Comparison of ENCODE assay signal across 13 mouse cellular contexts in genomic region chr1:152798125-152798524, GRCm38 (mm10). TPM values are rescaled to one million over a fixed set of nuclear protein-coding genes. Genes with fewer than 3 reads are reported as not detected.
DNase-seq lines count a peak whose midpoint lies in the region; ATAC-seq lines count a peak whose summit lies in the region.
"Had no signal": no experiment of that assay in that cellular context is flagged by ENCODE, and none has a peak within 500 bp of the region (broad histone marks: within the 10 kb centered on the region; RNA-seq: fewer than 3 reads in every experiment).

No protein-coding gene starts in this region.

- no peak for ATAC-seq in embryonic facial prominence, embryonic 11.5 days (replicated peaks; ENCODE audit: insufficient number of reproducible peaks, low FRiP score, low TSS enrichment, low read depth)
- no peak for ATAC-seq in midbrain, embryonic 11.5 days (ENCODE audit: low FRiP score)
- ATAC-seq in midbrain, embryonic 16.5 days, result no peak
- ATAC-seq in liver, embryonic 12.5 days, result peak; percentile 16; the same call in 1 of the 2 replicates
- no peak for ATAC-seq in hindbrain, embryonic 11.5 days (ENCODE audit: low FRiP score)
- ATAC-seq in CD4-positive, CD25-positive, alpha-beta regulatory T cell, adult 4 months, result no peak

- H3K36me3 ChIP-seq in embryonic facial prominence, embryonic 11.5 days (replicated peaks; ENCODE audit: control insufficient read depth, insufficient read depth, low read depth, low read length), result no peaks in the 10 kb centered on the region
- no peaks in the 10 kb centered on the region for H3K36me3 ChIP-seq in embryonic facial prominence, embryonic 10.5 days (replicated peaks)
- H3K36me3 ChIP-seq in midbrain, embryonic 11.5 days (ENCODE audit: control insufficient read depth, insufficient read depth, low read length), result no peaks in the 10 kb centered on the region
- no peaks in the 10 kb centered on the region for H3K36me3 ChIP-seq in midbrain, embryonic 16.5 days (ENCODE audit: control insufficient read depth, insufficient read depth, low read length)
- no peaks in the 10 kb centered on the region for H3K36me3 ChIP-seq in liver, embryonic 12.5 days
- H3K36me3 ChIP-seq in hindbrain, embryonic 11.5 days (ENCODE audit: control insufficient read depth, insufficient read depth, low read length), result no peaks in the 10 kb centered on the region
- H3K36me3 ChIP-seq: midbrain, embryonic 12.5 days had no signal

- H3K27me3 ChIP-seq in embryonic facial prominence, embryonic 11.5 days (ENCODE audit: control insufficient read depth, insufficient read depth, low read length), result no peaks in the 10 kb centered on the region
- no peaks in the 10 kb centered on the region for H3K27me3 ChIP-seq in embryonic facial prominence, embryonic 10.5 days (replicated peaks; ENCODE audit: low read depth, poor library complexity, severe bottlenecking)
- H3K27me3 ChIP-seq in midbrain, embryonic 11.5 days (ENCODE audit: control insufficient read depth, insufficient read depth, low read length), result no peaks in the 10 kb centered on the region
- no peaks in the 10 kb centered on the region for H3K27me3 ChIP-seq in midbrain, embryonic 16.5 days (ENCODE audit: control insufficient read depth, insufficient read depth, low read depth, low read length)
- no peaks in the 10 kb centered on the region for H3K27me3 ChIP-seq in liver, embryonic 12.5 days (replicated peaks)
- no peaks in the 10 kb centered on the region for H3K27me3 ChIP-seq in hindbrain, embryonic 11.5 days (ENCODE audit: control insufficient read depth, insufficient read depth, low read length)
- H3K27me3 ChIP-seq: midbrain, embryonic 12.5 days had no signal

- peak; percentile 11 for DNase-seq in embryonic facial prominence, embryonic 11.5 days (ENCODE audit: low spot score)
- no peak for DNase-seq in embryonic facial prominence, embryonic 10.5 days (ENCODE audit: low spot score)
- peak; percentile 39 for DNase-seq in midbrain, embryonic 11.5 days (ENCODE audit: low spot score, missing footprints)
- peak; percentile 56 for DNase-seq in skeletal muscle tissue, adult 2 months (ENCODE audit: low read depth, low spot score)
- no peak for DNase-seq in hindbrain, embryonic 11.5 days (ENCODE audit: low spot score)
- DNase-seq: cerebellum, adult 18-20 months; gastrocnemius, postnatal 14 days; kidney, adult 18-20 months had no signal

- no peak overlapping the region for H3K27ac ChIP-seq in embryonic facial prominence, embryonic 11.5 days (replicated peaks; ENCODE audit: low read depth, low read length)
- no peak overlapping the region for H3K27ac ChIP-seq in embryonic facial prominence, embryonic 10.5 days (replicated peaks)
- no peak overlapping the region for H3K27ac ChIP-seq in midbrain, embryonic 11.5 days (ENCODE audit: low read depth, low read length)
- no peak overlapping the region for H3K27ac ChIP-seq in midbrain, embryonic 16.5 days (ENCODE audit: low read length)
- no peak overlapping the region for H3K27ac ChIP-seq in liver, embryonic 12.5 days
- H3K27ac ChIP-seq in hindbrain, embryonic 11.5 days (ENCODE audit: low read depth, low read length), result no peak overlapping the region
- H3K27ac ChIP-seq: midbrain, embryonic 12.5 days had no signal

- H3K9ac ChIP-seq in embryonic facial prominence, embryonic 11.5 days (replicated peaks; ENCODE audit: low read length), result no peak overlapping the region
- H3K9ac ChIP-seq in midbrain, embryonic 11.5 days (ENCODE audit: low read length), result no peak overlapping the region
- no peak overlapping the region for H3K9ac ChIP-seq in midbrain, embryonic 16.5 days (ENCODE audit: low read depth, low read length)
- no peak overlapping the region for H3K9ac ChIP-seq in liver, embryonic 12.5 days
- H3K9ac ChIP-seq in hindbrain, embryonic 11.5 days (ENCODE audit: low read depth, low read length), result no peak overlapping the region
- H3K9ac ChIP-seq: midbrain, embryonic 12.5 days had no signal

- no peak overlapping the region for H3K4me3 ChIP-seq in embryonic facial prominence, embryonic 11.5 days (ENCODE audit: low read depth, low read length)
- no peak overlapping the region for H3K4me3 ChIP-seq in embryonic facial prominence, embryonic 10.5 days
- H3K4me3 ChIP-seq in midbrain, embryonic 11.5 days (ENCODE audit: low read depth, low read length), result no peak overlapping the region
- H3K4me3 ChIP-seq in midbrain, embryonic 16.5 days (ENCODE audit: low read depth, low read length), result no peak overlapping the region
- H3K4me3 ChIP-seq in liver, embryonic 12.5 days, result no peak overlapping the region
- H3K4me3 ChIP-seq in hindbrain, embryonic 11.5 days (ENCODE audit: low read depth, low read length), result no peak overlapping the region
- H3K4me3 ChIP-seq: midbrain, embryonic 12.5 days had no signal

- no peak overlapping the region for H3K4me2 ChIP-seq in embryonic facial prominence, embryonic 11.5 days (ENCODE audit: low read depth, low read length)
- H3K4me2 ChIP-seq in midbrain, embryonic 11.5 days, result no peak overlapping the region
- no peak overlapping the region for H3K4me2 ChIP-seq in midbrain, embryonic 16.5 days (ENCODE audit: low read length)
- no peak overlapping the region for H3K4me2 ChIP-seq in liver, embryonic 12.5 days
- no peak overlapping the region for H3K4me2 ChIP-seq in hindbrain, embryonic 11.5 days (replicated peaks; ENCODE audit: low read depth, low read length)
- H3K4me2 ChIP-seq: midbrain, embryonic 12.5 days had no signal

- H3K9me3 ChIP-seq in embryonic facial prominence, embryonic 11.5 days (replicated peaks; ENCODE audit: control insufficient read depth, low read length), result no peaks in the 10 kb centered on the region
- no peaks in the 10 kb centered on the region for H3K9me3 ChIP-seq in embryonic facial prominence, embryonic 10.5 days
- H3K9me3 ChIP-seq in midbrain, embryonic 11.5 days (ENCODE audit: control insufficient read depth, low read length), result no peaks in the 10 kb centered on the region
- no peaks in the 10 kb centered on the region for H3K9me3 ChIP-seq in midbrain, embryonic 16.5 days (replicated peaks; ENCODE audit: control insufficient read depth, low read length, poor library complexity, severe bottlenecking)
- H3K9me3 ChIP-seq in liver, embryonic 12.5 days (replicated peaks), result no peaks in the 10 kb centered on the region
- no peaks in the 10 kb centered on the region for H3K9me3 ChIP-seq in hindbrain, embryonic 11.5 days (ENCODE audit: control insufficient read depth, low read length)
- H3K9me3 ChIP-seq: midbrain, embryonic 12.5 days had no signal

- WGBS in embryonic facial prominence, embryonic 11.5 days, result 68% methylated on average over 9 of the region's 9 CpGs
- 67% methylated on average over 9 of the region's 9 CpGs for WGBS in embryonic facial prominence, embryonic 10.5 days
- WGBS in midbrain, embryonic 11.5 days, result 80% methylated on average over 9 of the region's 9 CpGs
- 89% methylated on average over 9 of the region's 9 CpGs for WGBS in midbrain, embryonic 16.5 days
- WGBS in liver, embryonic 12.5 days (ENCODE audit: insufficient replicate concordance), result 18% methylated on average over 9 of the region's 9 CpGs
- 75% methylated on average over 9 of the region's 9 CpGs for WGBS in hindbrain, embryonic 11.5 days

- H3K4me1 ChIP-seq in embryonic facial prominence, embryonic 11.5 days (ENCODE audit: control insufficient read depth, insufficient read depth, low read length), result no peaks in the 10 kb centered on the region
- H3K4me1 ChIP-seq in embryonic facial prominence, embryonic 10.5 days, result peaks cover 29% of the 10 kb centered on the region
- H3K4me1 ChIP-seq in midbrain, embryonic 11.5 days (ENCODE audit: control insufficient read depth, insufficient read depth, low read length), result peaks cover 5% of the 10 kb centered on the region; the same call in 1 of the 2 replicates
- 0 out of 2 replicates have a peak, but pooled peaks cover 3% of the 10 kb centered on the region for H3K4me1 ChIP-seq in midbrain, embryonic 16.5 days (ENCODE audit: control insufficient read depth, insufficient read depth, low read length)
- peaks cover 24% of the 10 kb centered on the region for H3K4me1 ChIP-seq in liver, embryonic 12.5 days
- H3K4me1 ChIP-seq in hindbrain, embryonic 11.5 days (replicated peaks; ENCODE audit: control insufficient read depth, insufficient read depth, low read length), result 0 out of 2 replicates have a peak, but pooled peaks cover 7% of the 10 kb centered on the region

RNA-seq across cellular contexts. Expression of gene Ncf2, which starts 1.9 kb away (rescaled TPM):
- 2.5 and 2.6 TPM in 2 replicates for polyA plus RNA-seq in embryonic facial prominence, embryonic 11.5 days (2014; fragmentation: Nextera tagmentation; extraction: Ambion mirVana)
- 2.2 and 2.6 TPM in 2 replicates for polyA plus RNA-seq in embryonic facial prominence, embryonic 10.5 days (2016; fragmentation: Nextera tagmentation; extraction: Ambion mirVana)
- polyA plus RNA-seq in midbrain, embryonic 11.5 days (2014; fragmentation: Nextera tagmentation; extraction: Ambion mirVana), result 2.6 and 3.3 TPM in 2 replicates
- 1.9 and 2.3 TPM in 2 replicates for polyA plus RNA-seq in midbrain, embryonic 16.5 days (2015; fragmentation: Nextera tagmentation; extraction: Ambion mirVana)
- polyA plus RNA-seq in liver, embryonic 12.5 days (2016; fragmentation: Nextera tagmentation; extraction: Ambion mirVana), result 9.5 and 11.1 TPM in 2 replicates
- polyA plus RNA-seq in hindbrain, embryonic 11.5 days (2014; fragmentation: Nextera tagmentation; extraction: Ambion mirVana), result 3.4 and 5.0 TPM in 2 replicates
- polyA plus RNA-seq in CD4-positive, CD25-positive, alpha-beta regulatory T cell, adult 4 months (2017; shearing (Covaris generic)), result 1 to 10 TPM; 2.9 to 6.9 TPM

RNA-seq across cellular contexts. Expression of gene Arpc5, which starts 31.8 kb away (rescaled TPM):
- 255 and 257 TPM in 2 replicates for polyA plus RNA-seq in embryonic facial prominence, embryonic 11.5 days (2014; fragmentation: Nextera tagmentation; extraction: Ambion mirVana)
- 198 and 199 TPM in 2 replicates for polyA plus RNA-seq in embryonic facial prominence, embryonic 10.5 days (2016; fragmentation: Nextera tagmentation; extraction: Ambion mirVana)
- 284 and 314 TPM in 2 replicates for polyA plus RNA-seq in midbrain, embryonic 11.5 days (2014; fragmentation: Nextera tagmentation; extraction: Ambion mirVana)
- 380 and 393 TPM in 2 replicates for polyA plus RNA-seq in midbrain, embryonic 16.5 days (2015; fragmentation: Nextera tagmentation; extraction: Ambion mirVana)
- 188 and 197 TPM in 2 replicates for polyA plus RNA-seq in liver, embryonic 12.5 days (2016; fragmentation: Nextera tagmentation; extraction: Ambion mirVana)
- 339 and 340 TPM in 2 replicates for polyA plus RNA-seq in hindbrain, embryonic 11.5 days (2014; fragmentation: Nextera tagmentation; extraction: Ambion mirVana)
- polyA plus RNA-seq in CD4-positive, CD25-positive, alpha-beta regulatory T cell, adult 4 months (2017; shearing (Covaris generic)), result 100 to 1,000 TPM; 479 to 556 TPM

RNA-seq across cellular contexts. Expression of gene Rgl1, which starts 32.0 kb away (rescaled TPM):
- polyA plus RNA-seq in embryonic facial prominence, embryonic 11.5 days (2014; fragmentation: Nextera tagmentation; extraction: Ambion mirVana), result 26.0 and 28.0 TPM in 2 replicates
- 28.0 and 30.8 TPM in 2 replicates for polyA plus RNA-seq in embryonic facial prominence, embryonic 10.5 days (2016; fragmentation: Nextera tagmentation; extraction: Ambion mirVana)
- 23.2 and 24.0 TPM in 2 replicates for polyA plus RNA-seq in midbrain, embryonic 11.5 days (2014; fragmentation: Nextera tagmentation; extraction: Ambion mirVana)
- 13.3 and 13.9 TPM in 2 replicates for polyA plus RNA-seq in midbrain, embryonic 16.5 days (2015; fragmentation: Nextera tagmentation; extraction: Ambion mirVana)
- polyA plus RNA-seq in liver, embryonic 12.5 days (2016; fragmentation: Nextera tagmentation; extraction: Ambion mirVana), result 12.5 and 15.6 TPM in 2 replicates
- polyA plus RNA-seq in hindbrain, embryonic 11.5 days (2014; fragmentation: Nextera tagmentation; extraction: Ambion mirVana), result 26.6 and 27.5 TPM in 2 replicates
- polyA plus RNA-seq in CD4-positive, CD25-positive, alpha-beta regulatory T cell, adult 4 months (2017; shearing (Covaris generic)), result under 1 TPM; 0.09 to 0.19 TPM

RNA-seq across cellular contexts. Expression of gene Apobec4, which starts 47.8 kb away (rescaled TPM):
- polyA plus RNA-seq in embryonic facial prominence, embryonic 11.5 days (2014; fragmentation: Nextera tagmentation; extraction: Ambion mirVana), result not detected in 2 replicates
- polyA plus RNA-seq in embryonic facial prominence, embryonic 10.5 days (2016; fragmentation: Nextera tagmentation; extraction: Ambion mirVana), result not detected in 2 replicates
- polyA plus RNA-seq in midbrain, embryonic 11.5 days (2014; fragmentation: Nextera tagmentation; extraction: Ambion mirVana), result not detected in 2 replicates
- not detected in 2 replicates for polyA plus RNA-seq in midbrain, embryonic 16.5 days (2015; fragmentation: Nextera tagmentation; extraction: Ambion mirVana)
- not detected in 2 replicates for polyA plus RNA-seq in liver, embryonic 12.5 days (2016; fragmentation: Nextera tagmentation; extraction: Ambion mirVana)
- polyA plus RNA-seq in hindbrain, embryonic 11.5 days (2014; fragmentation: Nextera tagmentation; extraction: Ambion mirVana), result not detected in 2 replicates
- polyA plus RNA-seq in CD4-positive, CD25-positive, alpha-beta regulatory T cell, adult 4 months (2017; shearing (Covaris generic)), result not detected
- polyA plus RNA-seq: midbrain, embryonic 12.5 days; stomach, embryonic 14.5 days had no signal

Comparison
In these comparisons a context has a peak if more than half of its experiments do, and no peak if none do; other contexts are left out.
1. DNase-seq: peak in embryonic facial prominence, embryonic 11.5 days (single experiment), midbrain, embryonic 11.5 days (single experiment) and skeletal muscle tissue, adult 2 months (single experiment); none in embryonic facial prominence, embryonic 10.5 days (single experiment) and hindbrain, embryonic 11.5 days (single experiment).
2. RNA of gene Rgl1, which starts 32.0 kb away (polyA plus RNA-seq): 28.0 to 30.8 TPM in embryonic facial prominence, embryonic 10.5 days, 26.6 to 27.5 TPM in hindbrain, embryonic 11.5 days, 26.0 to 28.0 TPM in embryonic facial prominence, embryonic 11.5 days, 23.2 to 24.0 TPM in midbrain, embryonic 11.5 days, 13.3 to 13.9 TPM in midbrain, embryonic 16.5 days and 12.5 to 15.6 TPM in liver, embryonic 12.5 days; 0.09 to 0.19 TPM in CD4-positive, CD25-positive, alpha-beta regulatory T cell, adult 4 months; every median in the first group is over 10 times any median in the second.